Mouse (Mus musculus) liver, embryonic 13.5 days (tissue): ENCODE measurements around the gene Crtac1. TPM values are rescaled to one million over a fixed set of nuclear protein-coding genes. Genes with fewer than 3 reads are reported as not detected.

Experiments used
- ATAC-seq: fragments of 200-750 bp; cut with Nextera tagmentation; 2 replicates; pipeline ENCODE4 v1.8.0; 2017; ENCODE audit warnings: low read depth, mild to moderate bottlenecking, moderate number of reproducible peaks, moderate library complexity
- DNase-seq: peaks from one replicate; pipeline ENCODE4 v3.0.0; 2022
- H3K27ac ChIP-seq: fragments of 300-500 bp; sonication (generic); 2 replicates; pipeline ENCODE4 v1.5.1; 2015; ENCODE audit warnings: moderate library complexity, mild to moderate bottlenecking, inconsistent platforms
- H3K27me3 ChIP-seq: fragments of 300-500 bp; sonication (generic); 2 replicates; pipeline ENCODE4 v1.6.1; 2015; ENCODE audit warnings: mild to moderate bottlenecking, inconsistent platforms
- H3K36me3 ChIP-seq: fragments of 300-500 bp; sonication (generic); 2 replicates; pipeline ENCODE4 v1.6.1; 2015; ENCODE audit warnings: mild to moderate bottlenecking, inconsistent platforms
- H3K4me1 ChIP-seq: fragments of 300-500 bp; sonication (generic); replicated peaks from 2 replicates; pipeline ENCODE4 v1.6.1; 2015; ENCODE audit warnings: inconsistent platforms
- H3K4me2 ChIP-seq: fragments of 300-500 bp; sonication (generic); 2 replicates; pipeline ENCODE4 v1.6.1; 2015; ENCODE audit warnings: inconsistent platforms, mild to moderate bottlenecking, moderate library complexity
- H3K4me3 ChIP-seq: fragments of 300-500 bp; sonication (generic); replicated peaks from 2 replicates; pipeline ENCODE4 v1.5.1; 2015; ENCODE audit warnings: mild to moderate bottlenecking, inconsistent platforms
- H3K9ac ChIP-seq: fragments of 300-500 bp; sonication (generic); 2 replicates; pipeline ENCODE4 v1.6.1; 2015; ENCODE audit warnings: mild to moderate bottlenecking, inconsistent platforms
- H3K9me3 ChIP-seq: fragments of 300-500 bp; sonication (generic); replicated peaks from 2 replicates; pipeline ENCODE4 v1.6.1; 2016; ENCODE audit warnings: inconsistent platforms
- WGBS: fragments of 180-500 bp; shearing (Covaris S2); methylation state at CpG from one replicate; pipeline ENCODE4 v1.1.7; 2015; ENCODE audit not compliant: insufficient replicate concordance; 5-methylcytosine and 5-hydroxymethylcytosine counted together
- polyA plus RNA-seq: library from polyadenylated mRNA; unstranded; fragments of >200 nt; fragmentation: Nextera tagmentation; extraction: Ambion mirVana; gene quantifications from 2 replicates; pipeline ENCODE4 v1.2.1, GENCODE M21; 2015

Crtac1 gene
- polyA plus RNA-seq, 1 experiment from 2014 or later: 0.12 TPM

GRCm38 (mm10) chr19:42322357-42323090, 109.1 kb downstream of the Crtac1 start:
- ATAC-seq (no peak), DNase-seq (no peak)
- Histone ChIP-seq H3K9ac (no peak overlapping the region), H3K9me3 (no peaks in the 10 kb centered on the region), H3K4me1 (no peaks in the 10 kb centered on the region), H3K27ac (no peak overlapping the region), H3K27me3 (0 out of 2 replicates have a peak, but pooled peaks cover 2% of the 10 kb centered on the region), H3K36me3 (no peaks in the 10 kb centered on the region), H3K4me3 (no peak overlapping the region), H3K4me2 (no peak overlapping the region)
- WGBS: 48% methylated on average over 12 of the region's 12 CpGs

GRCm38 (mm10) chr19:42321936-42322335, 109.6 kb downstream of the Crtac1 start:
- 65% methylated on average over 5 of the region's 5 CpGs for WGBS
- Histone ChIP-seq H3K4me2 (no peak overlapping the region), H3K4me1 (no peaks in the 10 kb centered on the region), H3K27ac (no peak overlapping the region), H3K36me3 (no peaks in the 10 kb centered on the region), H3K4me3 (no peak overlapping the region), H3K9me3 (no peaks in the 10 kb centered on the region), H3K27me3 (0 out of 2 replicates have a peak, but pooled peaks cover 4% of the 10 kb centered on the region), H3K9ac (no peak overlapping the region)
- DNase-seq (no peak), ATAC-seq (no peak)

DNA sequence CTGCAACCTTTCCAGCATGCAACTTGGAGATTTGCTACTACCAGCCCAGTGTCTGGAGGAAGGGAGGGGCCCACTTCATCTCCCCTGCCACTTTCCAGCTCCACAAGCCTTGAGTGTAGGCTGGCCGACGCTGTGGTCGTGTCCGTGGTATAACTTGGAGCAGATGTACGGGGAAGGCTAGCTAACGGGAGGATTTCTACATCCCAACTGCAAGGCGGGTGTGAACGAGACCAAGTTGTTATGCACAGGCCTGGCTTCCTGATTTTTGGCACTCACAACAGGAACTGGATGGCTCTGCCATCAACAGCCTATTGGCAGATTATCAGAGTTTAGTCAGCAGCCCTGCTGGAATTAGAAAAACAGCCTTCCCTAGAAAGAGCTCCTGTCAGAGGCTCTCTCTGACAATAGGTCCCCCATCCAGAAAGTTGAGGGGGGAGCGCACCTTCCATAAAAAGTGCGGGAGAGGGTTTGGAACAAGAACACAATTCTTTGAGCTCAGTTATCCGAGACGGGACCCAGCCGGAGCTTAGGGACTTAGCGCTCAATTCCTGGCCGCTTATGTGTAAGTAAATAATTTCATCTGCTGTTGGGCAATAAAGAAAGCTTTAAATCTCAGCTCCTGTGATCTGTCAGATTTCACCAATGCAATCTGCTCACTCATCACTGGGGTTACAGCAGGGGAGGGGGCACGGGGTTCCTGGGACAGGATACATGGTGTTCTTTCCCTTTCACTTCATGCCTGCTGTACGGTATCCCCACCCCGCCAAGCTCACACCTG, 113.7 kb downstream of the Crtac1 start:
- no peak overlapping the region for H3K4me3 ChIP-seq
- H3K27me3 ChIP-seq: 0 out of 2 replicates have a peak, but pooled peaks cover 4% of the 10 kb centered on the region
- H3K36me3 ChIP-seq: no peaks in the 10 kb centered on the region
- no peaks in the 10 kb centered on the region for H3K4me1 ChIP-seq
- H3K27ac ChIP-seq: no peak overlapping the region
- H3K9ac ChIP-seq: no peak overlapping the region
- ATAC-seq (no peak), DNase-seq (no peak)
- 47% methylated on average over 18 of the region's 18 CpGs for WGBS
- H3K4me2 ChIP-seq: no peak overlapping the region
- H3K9me3 ChIP-seq: no peaks in the 10 kb centered on the region

GRCm38 (mm10) chr19:42316998-42317397, 114.6 kb downstream of the Crtac1 start:
- Histone ChIP-seq H3K4me2 (no peak overlapping the region), H3K9me3 (no peaks in the 10 kb centered on the region), H3K27ac (no peak overlapping the region), H3K27me3 (0 out of 2 replicates have a peak, but pooled peaks cover 4% of the 10 kb centered on the region), H3K9ac (no peak overlapping the region), H3K4me3 (no peak overlapping the region), H3K36me3 (no peaks in the 10 kb centered on the region), H3K4me1 (no peaks in the 10 kb centered on the region)
- DNase-seq: no peak
- ATAC-seq: no peak
- 56% methylated on average over 8 of the region's 8 CpGs for WGBS

DNA sequence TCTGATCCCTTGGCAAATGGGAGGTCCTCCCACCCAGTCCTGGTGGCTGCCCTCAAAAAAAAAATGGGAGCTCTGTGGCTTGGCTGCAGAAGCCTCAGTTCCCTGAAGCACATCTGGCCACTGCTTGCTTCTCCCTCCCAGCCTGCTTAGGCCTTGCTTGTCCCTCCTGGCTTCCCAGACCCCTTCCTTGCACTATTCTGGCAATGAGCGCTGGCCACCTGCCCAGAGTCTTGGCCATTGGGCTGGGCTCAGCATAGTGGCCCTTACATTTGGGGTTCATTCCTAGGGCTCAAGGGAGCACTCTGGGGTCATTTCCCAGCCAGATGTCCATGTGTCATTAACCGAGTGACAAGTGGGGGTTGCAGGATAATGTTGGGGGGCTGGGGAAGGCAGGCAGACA, 115.1 kb downstream of the Crtac1 start:
- no peaks in the 10 kb centered on the region for H3K36me3 ChIP-seq
- WGBS: 63% methylated on average over 2 of the region's 2 CpGs
- no peak overlapping the region for H3K9ac ChIP-seq
- 0 out of 2 replicates have a peak, but pooled peaks cover 4% of the 10 kb centered on the region for H3K27me3 ChIP-seq
- no peaks in the 10 kb centered on the region for H3K9me3 ChIP-seq
- H3K4me3 ChIP-seq: no peak overlapping the region
- no peaks in the 10 kb centered on the region for H3K4me1 ChIP-seq
- ATAC-seq (no peak), DNase-seq (no peak)
- no peak overlapping the region for H3K4me2 ChIP-seq
- H3K27ac ChIP-seq: no peak overlapping the region

- H3K9ac ChIP-seq: no peak overlapping the region
- H3K9me3 ChIP-seq: no peaks in the 10 kb centered on the region
- no peaks in the 10 kb centered on the region for H3K36me3 ChIP-seq
- H3K27me3 ChIP-seq: peaks cover 8% of the 10 kb centered on the region; the same call in 1 of the 2 replicates
- no peak overlapping the region for H3K4me3 ChIP-seq
- 0% methylated on average over 1 of the region's 1 CpGs for WGBS
- no peaks in the 10 kb centered on the region for H3K4me1 ChIP-seq
- no peak for ATAC-seq
- H3K27ac ChIP-seq: no peak overlapping the region
- peak; percentile 28 for DNase-seq
- H3K4me2 ChIP-seq: no peak overlapping the region
These were observed 115.7 kb downstream of the Crtac1 start for GRCm38 (mm10) chr19:42315914-42316313.

GRCm38 (mm10) chr19:42315070-42315679, 116.4 kb downstream of the Crtac1 start:
- peaks cover 8% of the 10 kb centered on the region; the same call in 1 of the 2 replicates for H3K27me3 ChIP-seq

GRCm38 (mm10) chr19:42312191-42312590, 119.4 kb downstream of the Crtac1 start:
- H3K27me3 ChIP-seq: peaks cover 4% of the 10 kb centered on the region; the same call in 1 of the 2 replicates
- H3K27ac ChIP-seq: no peak overlapping the region
- ATAC-seq (no peak), DNase-seq (no peak)
- 57% methylated on average over 3 of the region's 3 CpGs for WGBS
- no peaks in the 10 kb centered on the region for H3K4me1 ChIP-seq
- H3K9ac ChIP-seq: no peak overlapping the region
- no peaks in the 10 kb centered on the region for H3K9me3 ChIP-seq
- no peak overlapping the region for H3K4me3 ChIP-seq
- H3K4me2 ChIP-seq: no peak overlapping the region
- no peaks in the 10 kb centered on the region for H3K36me3 ChIP-seq

More at GRCm38 (mm10) chr19:42315070-42315679, 116.4 kb downstream of the Crtac1 start:
- WGBS: 62% methylated on average over 6 of the region's 6 CpGs
- Histone ChIP-seq H3K9me3 (no peaks in the 10 kb centered on the region), H3K36me3 (no peaks in the 10 kb centered on the region), H3K9ac (no peak overlapping the region), H3K27ac (no peak overlapping the region), H3K4me3 (no peak overlapping the region), H3K4me1 (no peaks in the 10 kb centered on the region), H3K4me2 (no peak overlapping the region)
- no peak for ATAC-seq
- no peak for DNase-seq

GRCm38 (mm10) chr19:42311332-42311731, 120.3 kb downstream of the Crtac1 start:
- no peak overlapping the region for H3K27ac ChIP-seq
- WGBS: 17% methylated on average over 2 of the region's 2 CpGs
- no peaks in the 10 kb centered on the region for H3K4me1 ChIP-seq
- H3K36me3 ChIP-seq: no peaks in the 10 kb centered on the region
- peaks cover 4% of the 10 kb centered on the region; the same call in 1 of the 2 replicates for H3K27me3 ChIP-seq
- no peak for ATAC-seq
- H3K9ac ChIP-seq: no peak overlapping the region
- no peak for DNase-seq
- no peaks in the 10 kb centered on the region for H3K9me3 ChIP-seq
- no peak overlapping the region for H3K4me3 ChIP-seq
- no peak overlapping the region for H3K4me2 ChIP-seq

DNA sequence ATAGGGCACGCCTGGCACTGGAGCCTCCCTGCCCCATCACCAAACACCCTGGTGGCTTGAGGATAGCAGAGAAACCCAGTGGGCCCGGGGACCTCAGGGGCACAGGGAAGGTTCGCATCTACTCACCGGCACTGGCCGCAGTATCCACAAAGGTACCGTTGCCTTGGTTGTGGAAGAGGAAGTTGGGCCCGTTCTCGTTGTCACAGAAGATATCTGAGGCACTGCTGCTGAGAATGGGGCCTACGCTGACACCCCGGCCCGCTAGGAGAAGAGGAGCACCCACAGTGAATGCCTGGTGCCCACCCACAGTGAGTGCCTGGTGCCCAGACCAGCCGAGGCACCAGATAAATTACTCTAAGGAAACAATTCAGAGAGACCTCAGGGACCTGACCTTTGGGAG, 122.7 kb downstream of the Crtac1 start:
- H3K27ac ChIP-seq: no peak overlapping the region
- ATAC-seq (no peak), DNase-seq (no peak)
- no peaks in the 10 kb centered on the region for H3K9me3 ChIP-seq
- no peak overlapping the region for H3K9ac ChIP-seq
- H3K4me2 ChIP-seq: no peak overlapping the region
- peaks cover 4% of the 10 kb centered on the region for H3K27me3 ChIP-seq
- no peak overlapping the region for H3K4me3 ChIP-seq
- no peaks in the 10 kb centered on the region for H3K4me1 ChIP-seq
- 32% methylated on average over 12 of the region's 12 CpGs for WGBS
- no peaks in the 10 kb centered on the region for H3K36me3 ChIP-seq

- H3K27me3 ChIP-seq: peaks cover 4% of the 10 kb centered on the region
- no peaks in the 10 kb centered on the region for H3K4me1 ChIP-seq
- WGBS: 6% methylated on average over 8 of the region's 8 CpGs
- no peaks in the 10 kb centered on the region for H3K9me3 ChIP-seq
- H3K36me3 ChIP-seq: no peaks in the 10 kb centered on the region
- DNase-seq: no peak
- no peak overlapping the region for H3K9ac ChIP-seq
- H3K27ac ChIP-seq: no peak overlapping the region
- ATAC-seq: no peak
- no peak overlapping the region for H3K4me3 ChIP-seq
- no peak overlapping the region for H3K4me2 ChIP-seq
These were observed 124.6 kb downstream of the Crtac1 start for GRCm38 (mm10) chr19:42307019-42307418.
